Mouse (Mus musculus) urinary bladder, postnatal 36 days (tissue): Measurements from ENCODE around the gene Fam107a.

Experiments used
- DNase-seq, 2 experiments: peaks; one replicate each; pipeline ENCODE4 v3.0.0; 2022; ENCODE audit warnings: low spot score in 2 of 2, mixed read lengths in 1 of 2

The Fam107a gene

DNA sequence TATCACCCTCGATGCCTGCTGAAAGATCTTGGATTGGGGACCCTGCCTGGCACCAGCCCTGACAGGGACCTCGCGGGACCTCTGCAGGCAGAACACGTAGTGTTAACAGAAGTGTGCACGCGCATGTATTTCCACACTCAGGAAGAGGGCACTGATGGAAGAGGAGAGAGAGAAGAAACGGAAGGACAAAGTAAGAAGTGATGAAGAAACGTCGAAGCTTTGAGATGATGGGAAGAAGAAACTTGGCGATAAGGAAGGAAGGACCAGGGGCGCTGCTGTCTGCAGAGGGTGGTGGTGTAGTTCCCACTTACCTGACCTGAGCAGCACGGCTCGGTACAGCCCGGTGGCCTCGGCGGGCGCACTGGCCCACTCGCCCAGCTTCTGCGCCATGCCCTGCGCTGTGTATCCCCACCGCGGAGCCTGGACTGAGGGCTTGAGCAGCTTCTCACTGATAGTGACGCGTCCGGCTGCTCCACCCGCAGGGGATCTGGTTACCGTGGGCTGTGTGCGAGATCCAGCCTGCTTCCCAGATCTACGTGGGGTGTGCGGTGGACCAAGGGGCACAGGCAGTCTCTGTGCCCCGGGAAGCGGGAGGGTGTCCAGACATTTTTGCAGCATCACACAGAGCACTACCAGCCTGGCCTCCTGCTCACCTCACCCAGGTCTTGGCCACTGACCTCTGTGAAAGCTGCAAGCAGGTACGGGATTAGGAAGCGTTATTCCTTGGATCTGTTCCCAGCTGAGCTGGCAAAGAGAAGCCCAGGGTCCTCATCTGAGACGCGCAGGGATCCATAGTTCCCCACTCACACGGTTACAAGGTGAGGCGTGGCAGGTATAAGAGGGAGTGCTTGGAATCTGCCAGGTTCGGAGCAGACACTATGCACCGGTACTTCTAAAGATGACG lies at the start of gene Fam107a:
Gene Fam107a (minus strand): TSS at position 830 of the 904 bp plus-strand sequence.
- DNase-seq, result no peak

- DNase-seq, result peak in 1 of 2 experiments; percentile 15
Observed at GRCm38 (mm10) chr14:8367121-8367520, 49.3 kb upstream of the Fam107a start.

GRCm38 (mm10) chr14:8365833-8366232 lies 48.0 kb upstream of the Fam107a start:
- no peak for DNase-seq

GRCm38 (mm10) chr14:8356836-8357235 lies 39.0 kb upstream of the Fam107a start:
- DNase-seq, result peak; percentile 60 to 71

GRCm38 (mm10) chr14:8355999-8356501 lies 38.2 kb upstream of the Fam107a start:
- DNase-seq, result peak; percentile 62 to 67

DNA sequence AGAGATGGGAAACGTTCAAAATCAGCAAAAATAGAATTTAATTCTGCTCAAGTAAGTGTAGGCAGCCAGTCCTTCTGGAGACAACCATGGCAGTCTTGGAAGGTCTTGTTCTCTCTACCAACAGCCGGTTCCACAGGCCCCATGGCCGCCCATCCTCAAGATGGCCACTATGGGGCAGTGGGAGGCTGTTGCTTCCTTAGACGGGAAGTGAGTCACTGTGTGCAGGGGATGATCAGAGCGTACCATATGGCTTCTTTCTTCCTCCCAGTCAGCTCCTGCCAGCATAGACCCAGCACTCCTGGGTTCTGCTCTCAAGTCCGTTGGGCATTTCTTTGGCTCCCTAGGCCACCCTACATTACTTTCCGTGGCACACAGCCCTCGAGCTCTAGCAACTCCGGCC lies 31.1 kb upstream of the Fam107a start:
- DNase-seq, result no peak

DNA sequence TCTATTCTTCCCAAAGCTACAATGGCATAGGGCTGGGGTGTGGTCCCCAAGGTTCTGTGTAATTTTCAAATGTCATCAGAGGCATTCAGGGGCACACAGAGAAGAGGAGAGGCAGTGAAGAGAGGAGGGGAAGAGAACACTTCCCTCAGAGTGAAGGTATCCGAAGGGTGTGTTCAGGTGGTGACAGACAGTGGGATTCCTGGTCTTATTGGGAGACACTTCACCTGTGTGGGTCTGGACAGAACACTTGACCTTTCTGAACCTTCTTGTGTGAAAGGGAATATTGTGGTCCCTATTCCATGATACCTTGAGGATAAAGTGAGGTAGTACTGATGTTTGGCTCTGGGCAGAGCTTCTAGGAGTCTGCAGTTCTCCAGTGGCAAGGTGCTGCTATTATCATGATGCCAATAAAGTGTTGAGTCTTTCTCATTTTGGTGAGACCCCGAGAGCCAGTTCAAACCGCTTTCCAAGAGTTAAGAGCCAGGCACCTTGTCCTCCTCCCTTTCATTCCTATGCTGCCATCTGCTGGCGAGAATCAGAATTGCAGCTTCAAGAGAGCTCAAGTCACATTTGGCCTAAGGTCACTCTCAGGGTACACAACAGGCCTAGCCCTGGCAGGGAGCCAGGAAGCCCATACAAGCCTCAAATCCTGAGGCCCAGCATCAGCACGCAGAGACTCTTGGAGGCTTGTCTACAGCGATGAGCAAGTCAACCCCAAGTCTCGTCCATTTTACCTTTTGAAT lies 28.6 kb upstream of the Fam107a start:
- DNase-seq, result peak; percentile 76 to 83

GRCm38 (mm10) chr14:8345566-8345965 lies 27.7 kb upstream of the Fam107a start:
- DNase-seq, result no peak

DNA sequence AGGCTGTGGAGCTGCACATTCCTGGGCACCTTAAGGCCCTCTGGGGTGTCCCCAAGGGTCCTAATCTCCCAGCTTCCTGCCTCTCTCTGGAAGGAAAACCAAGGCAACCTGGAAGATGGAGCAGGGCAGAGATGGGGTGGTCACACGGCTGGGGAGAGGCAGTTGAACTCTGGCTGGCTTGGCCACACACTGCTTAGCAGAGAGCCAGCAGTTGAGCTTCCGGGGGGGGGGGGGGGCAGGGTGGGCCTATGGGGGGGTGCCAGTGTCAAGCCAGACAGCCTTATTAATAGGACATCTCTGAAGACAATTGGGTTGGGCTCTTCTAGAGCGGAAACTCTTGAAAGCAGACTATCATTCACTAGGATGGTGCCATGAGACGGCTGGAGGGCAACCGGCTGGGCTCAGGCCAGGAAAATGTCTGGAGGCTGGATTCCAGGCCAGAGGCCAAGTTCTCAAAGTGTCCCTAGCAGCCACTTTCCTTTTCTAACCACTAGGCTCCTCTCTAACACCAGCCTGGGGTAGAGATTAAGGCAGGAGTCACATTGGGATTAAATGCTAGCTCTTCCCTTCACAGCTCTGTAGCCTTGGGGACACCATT lies 24.8 kb upstream of the Fam107a start:
- DNase-seq, result no peak

- no peak for DNase-seq
Observed at GRCm38 (mm10) chr14:8340226-8340625, 22.4 kb upstream of the Fam107a start.

DNA sequence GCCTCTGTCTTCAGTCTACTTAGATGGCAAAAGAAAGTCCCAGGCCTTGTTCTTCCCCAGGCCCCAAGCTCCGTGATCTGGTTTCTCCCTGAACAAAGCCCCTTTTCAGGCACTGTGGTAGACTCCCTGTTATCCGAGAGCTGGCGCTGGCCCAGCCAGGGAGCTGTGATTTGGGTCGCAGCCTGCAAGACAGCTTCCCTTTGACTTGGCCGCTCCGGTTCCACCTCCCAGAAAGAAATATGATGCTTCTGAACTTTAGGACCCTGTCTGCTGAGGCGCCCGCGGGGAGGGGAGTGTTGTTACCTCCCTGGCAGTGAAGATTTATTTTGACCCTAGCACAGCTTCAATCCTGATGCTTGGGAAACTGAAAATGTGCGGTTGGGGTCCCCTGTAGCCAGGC lies 18.1 kb upstream of the Fam107a start:
- no peak for DNase-seq

- no peak for DNase-seq
Observed at GRCm38 (mm10) chr14:8334511-8334910, 16.7 kb upstream of the Fam107a start.

- no peak for DNase-seq
Observed at GRCm38 (mm10) chr14:8332314-8333252, 14.8 kb upstream of the Fam107a start.

GRCm38 (mm10) chr14:8331307-8331905 lies 13.6 kb upstream of the Fam107a start:
- peak in 1 of 2 experiments; percentile 40 for DNase-seq

DNA sequence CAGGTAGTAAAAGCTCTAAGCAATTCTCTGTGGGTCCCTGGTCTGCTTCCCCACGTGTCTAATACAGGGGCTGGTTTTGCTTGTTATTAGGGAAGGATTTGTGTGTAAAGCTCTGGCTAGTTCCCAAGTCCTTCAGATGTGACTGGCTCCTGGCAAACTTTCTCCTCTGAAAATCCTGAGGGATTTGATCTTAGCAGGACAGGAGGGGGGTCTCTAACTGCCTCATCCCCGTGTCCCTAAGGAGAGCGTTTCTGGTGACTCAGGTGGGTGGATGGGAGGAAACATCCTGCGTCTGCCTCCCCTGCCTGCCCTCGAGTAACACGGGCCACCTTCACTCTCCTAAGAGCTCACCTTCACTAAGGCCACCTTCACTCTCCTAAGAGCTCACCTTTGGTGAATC lies 12.6 kb upstream of the Fam107a start:
- no peak for DNase-seq

DNA sequence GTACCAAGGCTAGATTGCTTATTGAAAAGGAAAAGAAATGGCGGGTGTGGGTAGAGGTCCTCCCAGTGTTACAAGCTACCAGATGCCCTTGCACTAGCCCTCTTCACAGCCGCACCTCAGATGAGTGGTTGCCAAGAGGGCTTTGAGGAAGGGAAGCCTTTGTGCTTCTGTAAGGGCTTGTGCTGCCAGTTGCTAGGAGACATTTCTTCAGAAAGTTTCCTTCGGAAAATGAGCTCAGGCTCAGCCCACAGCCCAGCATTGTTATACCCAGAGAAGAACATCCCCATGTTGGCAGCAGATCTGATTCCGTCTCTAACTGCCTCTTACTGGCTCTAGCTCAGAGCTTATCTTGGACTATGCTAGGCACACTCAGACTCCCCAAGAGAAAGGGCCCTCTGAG lies 11.7 kb upstream of the Fam107a start:
- DNase-seq, result no peak

- peak in 1 of 2 experiments; percentile 48 for DNase-seq
Observed at GRCm38 (mm10) chr14:8327371-8327770, 9.5 kb upstream of the Fam107a start.

GRCm38 (mm10) chr14:8326961-8327360 lies 9.1 kb upstream of the Fam107a start:
- no peak for DNase-seq

GRCm38 (mm10) chr14:8325746-8326145 lies 7.9 kb upstream of the Fam107a start:
- no peak for DNase-seq

- DNase-seq, result no peak
Observed at GRCm38 (mm10) chr14:8320528-8320927, 2.7 kb upstream of the Fam107a start.
